Mouse (Mus musculus): Measurements from ENCODE around the gene B430305J03Rik.

DNA sequence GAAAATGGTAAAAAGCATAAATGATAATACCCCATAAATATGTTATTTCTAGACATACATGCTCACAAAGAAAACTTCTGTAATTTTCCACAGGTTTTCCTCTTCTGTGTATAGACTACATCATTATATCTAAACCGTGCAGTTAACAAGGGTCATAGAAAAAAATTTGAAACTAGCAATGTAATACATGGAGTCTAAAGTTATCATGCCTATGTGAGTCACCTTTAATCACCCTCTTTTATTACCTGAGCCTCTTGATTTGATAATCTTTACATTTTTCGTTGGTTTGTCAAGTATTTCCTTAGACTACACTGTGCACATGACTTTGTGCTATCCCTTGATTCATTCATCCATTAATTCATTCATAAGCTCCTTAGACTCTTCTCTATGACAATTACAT is 50.7 kb downstream of the B430305J03Rik start:
- TF ChIP-seq CTCF (IDR thresholded peaks at IDR 0.05) (no peak), POLR2A (IDR thresholded peaks at IDR 0.05; ENCODE audit: insufficient read depth, low read depth, low read length) (no peak), EP300 (IDR thresholded peaks at IDR 0.05; ENCODE audit: insufficient read depth, low read depth, low read length) (no peak)

Data from heart, adult 2 months (tissue).